Mouse (Mus musculus) macrophage (primary cell): Measurements from ENCODE around the gene D3Ertd254e. TPM values are rescaled to one million over a fixed set of nuclear protein-coding genes. Genes with fewer than 3 reads are reported as not detected.
"Not testable (repeated sequence)": the region's sequence is repeated elsewhere in the genome, so short reads cannot be mapped to it uniquely, and the experiment has no call there.

Experiments used
- H3K27ac ChIP-seq: fragments of 350-480 bp; formaldehyde crosslinking; 2 replicates; pipeline ENCODE4 v1.9.0; 2021
- H3K36me3 ChIP-seq: fragments of 350-480 bp; formaldehyde crosslinking; 2 replicates; pipeline ENCODE4 v1.9.0; 2021; ENCODE audit errors: inconsistent target
- H3K4me3 ChIP-seq: fragments of 350-480 bp; formaldehyde crosslinking; 2 replicates; pipeline ENCODE4 v1.9.0; 2021; ENCODE audit errors: inconsistent target
- H3K79me2 ChIP-seq: fragments of 350-480 bp; formaldehyde crosslinking; 2 replicates; pipeline ENCODE4 v1.9.0; 2021; ENCODE audit errors: inconsistent target
- WGBS: methylation state at CpG from one replicate; pipeline ENCODE4 v1.1.7; 2026; ENCODE audit warnings: inconsistent platforms; ENCODE audit not compliant: missing documents; 5-methylcytosine and 5-hydroxymethylcytosine counted together
- polyA plus RNA-seq: library from polyadenylated mRNA; stranded (reverse); fragments of 250-400 nt; gene quantifications from 3 replicates; pipeline ENCODE4 v1.2.4, GENCODE M21; 2018; ENCODE audit warnings: inconsistent platforms
- total RNA-seq, 78 experiments: library from RNA; depleted of rRNA; stranded (reverse); fragments of 250-400 nt; gene quantifications; 1 replicate in 9 of 78; 2 replicates in 24 of 78; 3 replicates in 43 of 78; 4 replicates in 2 of 78; pipeline ENCODE4 v1.2.4; 2018; ENCODE audit warnings: inconsistent platforms in 56 of 78

Gene D3Ertd254e
- 10 to 100 TPM in 3 of 26 experiments, 1 to 10 TPM in 23; 1.1 to 12.1 (median 4.7) TPM for total RNA-seq (2018; cell fraction: chromatin; rRNA removed)
- 1 to 10 TPM; 1.2 to 4.7 (median 3.4) TPM for total RNA-seq (2018; cell fraction: cytosol; rRNA removed)
- 10 to 100 TPM in 2 of 26 experiments, 1 to 10 TPM in 24; 1.1 to 12.1 (median 3.5) TPM for total RNA-seq (2018; cell fraction: nucleus; rRNA removed)
- 2.2 to 4.0 TPM (median 2.6 TPM) in 3 replicates for polyA plus RNA-seq

- Histone ChIP-seq H3K79me2 (peaks cover 48% of the 10 kb centered on the region), H3K4me3 (peak within 1 kb of the TSS; percentile 62), H3K36me3 (no peaks in the 10 kb centered on the region), H3K27ac (peak within 1 kb of the TSS; percentile 19; the same call in 1 of the 2 replicates)
- WGBS = 2% methylated on average over 53 of the region's 54 CpGs
Measured at GRCm38 (mm10) chr3:36150934-36151686, at the start of gene D3Ertd254e. Gene D3Ertd254e (plus strand): TSS chr3:36151017.

GRCm38 (mm10) chr3:36116076-36116475 is 34.7 kb upstream of the D3Ertd254e start:
- H3K36me3 ChIP-seq = no peaks in the 10 kb centered on the region
- no peak overlapping the region for H3K4me3 ChIP-seq
- 82% methylated on average over 4 of the region's 4 CpGs for WGBS

DNA sequence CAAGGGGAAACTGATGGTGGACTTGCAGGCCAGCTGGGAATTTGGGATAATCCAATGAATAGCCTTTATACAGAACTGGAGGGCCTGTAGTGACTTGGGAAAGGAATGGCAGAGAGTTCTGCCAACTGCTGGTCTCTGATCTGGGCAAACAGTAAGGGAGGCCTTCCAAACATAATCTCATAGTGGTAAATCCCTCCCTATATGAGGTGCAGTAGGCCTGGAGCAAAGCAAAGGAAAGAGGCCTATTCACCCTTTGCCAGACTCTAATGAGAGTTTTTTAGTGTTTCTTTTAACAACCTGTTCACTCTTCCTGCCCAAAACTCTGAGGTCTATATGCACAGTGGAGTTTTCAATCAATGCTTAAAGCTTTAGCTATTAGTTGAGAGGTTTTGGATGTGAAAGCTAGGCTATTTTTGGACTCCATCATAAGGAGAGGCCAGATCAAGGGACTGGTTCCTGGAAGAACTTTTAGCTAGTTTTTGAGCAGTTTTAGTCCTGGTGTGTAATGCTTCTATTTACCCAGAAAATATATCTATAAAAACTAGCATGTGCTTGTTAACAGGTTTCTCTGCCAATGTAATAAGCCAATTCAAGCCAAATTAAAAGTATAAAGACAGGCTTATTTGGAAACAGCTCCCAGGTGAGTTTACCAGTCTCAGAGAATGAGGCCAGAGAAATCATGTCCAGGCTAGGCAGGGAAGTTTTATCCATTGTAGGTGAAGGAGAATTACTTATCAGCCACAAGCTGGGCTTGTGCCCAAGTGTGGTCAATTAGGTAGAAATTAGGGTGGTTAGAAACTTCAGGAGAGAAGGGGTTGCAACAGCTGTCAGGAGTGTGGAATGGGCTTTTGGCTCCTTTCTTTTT is 30.9 kb upstream of the D3Ertd254e start:
- H3K27ac ChIP-seq = no peak overlapping the region
- no peaks in the 10 kb centered on the region for H3K79me2 ChIP-seq
- no peaks in the 10 kb centered on the region for H3K36me3 ChIP-seq
- no peak overlapping the region for H3K4me3 ChIP-seq

More at GRCm38 (mm10) chr3:36116076-36116475, 34.7 kb upstream of the D3Ertd254e start:
- Histone ChIP-seq H3K79me2 (no peaks in the 10 kb centered on the region), H3K27ac (no peak overlapping the region)

DNA sequence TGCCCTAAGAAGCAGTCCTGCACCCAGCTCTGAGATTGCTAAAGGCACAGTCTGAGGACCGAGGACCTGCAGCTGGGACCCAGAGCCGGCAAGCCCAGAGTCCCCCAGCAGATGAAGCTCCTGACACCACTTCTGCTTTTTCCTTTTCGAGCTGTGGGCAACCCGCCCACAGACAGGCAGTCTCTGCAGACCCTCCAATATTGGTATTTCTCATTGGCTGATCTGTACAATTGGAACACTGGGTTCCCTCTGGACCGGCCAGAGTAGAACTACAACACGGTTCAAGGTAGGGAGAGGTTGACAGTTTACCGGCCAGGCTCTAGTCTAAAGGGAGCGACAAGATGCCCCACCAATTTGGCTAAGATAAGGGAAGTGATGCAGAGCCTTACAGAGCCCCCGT is 24.6 kb upstream of the D3Ertd254e start:
- H3K27ac ChIP-seq, H3K79me2 ChIP-seq, H3K4me3 ChIP-seq, H3K36me3 ChIP-seq: not testable (repeated sequence)
- WGBS = 54% methylated on average over 9 of the region's 9 CpGs

DNA sequence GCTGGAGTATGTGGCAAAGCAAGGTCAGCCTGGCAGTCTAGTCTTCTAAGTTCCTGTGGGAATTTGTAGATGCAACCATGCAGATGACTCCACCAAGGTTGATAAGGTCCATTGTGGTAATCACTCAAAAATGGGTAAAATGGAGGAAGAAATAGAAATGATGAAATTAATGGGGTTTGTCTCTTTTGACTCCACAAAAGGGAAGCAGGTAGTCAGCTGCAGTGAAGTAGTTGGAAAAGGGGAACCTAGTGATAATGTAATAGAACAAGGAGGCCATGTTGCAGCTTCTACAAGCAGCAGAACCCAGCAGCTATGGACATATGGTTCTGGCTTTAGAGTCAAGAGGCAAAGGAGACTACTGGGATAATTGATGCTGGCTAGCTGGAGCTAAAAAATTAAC is 14.7 kb upstream of the D3Ertd254e start:
- Histone ChIP-seq H3K4me3 (no peak overlapping the region), H3K36me3 (no peaks in the 10 kb centered on the region), H3K27ac (no peak overlapping the region), H3K79me2 (no peaks in the 10 kb centered on the region)

DNA sequence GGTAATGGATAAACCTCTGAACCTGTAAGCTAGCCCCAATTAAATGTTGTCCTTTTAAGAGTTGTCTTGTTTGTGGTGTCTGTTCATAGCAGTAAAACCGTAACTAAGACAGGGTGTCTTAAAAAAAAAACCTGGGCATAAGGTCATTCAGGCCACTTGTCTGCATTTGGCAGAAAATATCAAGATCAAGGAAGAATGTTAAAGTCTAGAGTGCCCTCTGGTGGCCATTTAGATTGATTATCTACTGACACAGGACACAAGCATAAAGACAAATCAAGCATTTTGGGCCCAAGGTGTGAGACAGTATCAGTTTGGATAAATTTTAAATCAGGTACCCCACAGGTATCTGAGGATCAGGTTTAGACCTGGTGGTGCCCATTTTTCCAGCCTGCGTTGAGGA is 13.3 kb upstream of the D3Ertd254e start:
- Histone ChIP-seq H3K79me2 (no peaks in the 10 kb centered on the region), H3K36me3 (no peaks in the 10 kb centered on the region), H3K27ac (no peak overlapping the region), H3K4me3 (no peak overlapping the region)
- WGBS = 50% methylated on average over 2 of the region's 2 CpGs

DNA sequence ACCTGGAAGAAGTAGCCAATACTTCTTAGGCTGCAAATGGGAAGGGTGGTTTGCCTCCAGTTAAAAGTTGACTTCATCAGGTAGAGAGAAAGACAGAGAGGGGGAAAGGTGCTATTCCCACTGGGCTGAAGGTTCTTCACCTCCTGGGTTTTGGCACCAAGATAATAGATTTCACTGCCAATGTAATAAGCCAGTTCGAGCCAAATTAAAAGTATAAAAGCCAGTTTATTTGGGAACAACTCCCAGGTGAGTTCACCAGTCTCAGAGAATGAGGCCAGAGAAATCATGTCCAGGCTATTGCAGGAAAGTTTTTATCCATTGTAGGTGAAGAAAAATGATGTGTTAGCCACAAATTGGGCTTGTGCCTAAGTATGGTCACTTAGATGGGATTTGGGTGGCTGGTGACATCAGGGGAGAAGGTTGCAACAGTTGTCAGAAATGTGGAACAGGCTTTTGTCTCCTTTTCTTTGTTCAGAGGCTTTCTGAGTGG is 12.6 kb upstream of the D3Ertd254e start:
- H3K27ac ChIP-seq = no peak overlapping the region
- no peaks in the 10 kb centered on the region for H3K79me2 ChIP-seq
- H3K36me3 ChIP-seq = no peaks in the 10 kb centered on the region
- WGBS = 94% methylated on average over 1 of the region's 1 CpGs
- H3K4me3 ChIP-seq = no peak overlapping the region

GRCm38 (mm10) chr3:36138996-36139395 is 11.8 kb upstream of the D3Ertd254e start:
- Histone ChIP-seq H3K4me3 (no peak overlapping the region), H3K79me2 (no peaks in the 10 kb centered on the region)

GRCm38 (mm10) chr3:36150537-36150933 is 282 bp upstream of the D3Ertd254e start:
- Histone ChIP-seq H3K4me3 (peak overlapping the region; percentile 62), H3K27ac (0 out of 2 replicates have a peak overlapping the region, but pooled peaks have one; percentile 19), H3K36me3 (no peaks in the 10 kb centered on the region), H3K79me2 (peaks cover 43% of the 10 kb centered on the region)
- 22% methylated on average over 1 of the region's 1 CpGs for WGBS

More at GRCm38 (mm10) chr3:36138996-36139395, 11.8 kb upstream of the D3Ertd254e start:
- Histone ChIP-seq H3K36me3 (no peaks in the 10 kb centered on the region), H3K27ac (no peak overlapping the region)

DNA sequence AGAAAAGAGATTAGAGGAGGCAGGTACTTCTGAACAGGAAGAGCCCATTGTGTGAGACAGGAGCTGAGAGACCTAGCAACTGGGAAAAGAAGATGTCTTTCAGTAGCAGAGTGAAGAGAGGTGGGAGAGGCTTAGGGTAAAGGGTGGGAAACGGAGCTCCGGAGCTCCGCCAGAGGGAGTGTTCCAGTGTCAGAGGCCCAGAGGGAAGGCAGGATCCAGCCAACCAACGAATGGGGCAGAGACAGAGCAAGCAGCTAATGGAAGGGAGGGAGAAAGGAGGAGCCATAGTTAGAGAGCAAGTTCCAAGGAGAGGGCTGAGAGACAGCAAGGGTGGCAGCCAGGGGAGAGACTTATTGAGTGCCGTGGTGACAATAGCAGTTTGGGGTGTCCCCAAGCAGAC is 4.5 kb downstream of the D3Ertd254e start:
- 88% methylated on average over 5 of the region's 5 CpGs for WGBS
- H3K36me3 ChIP-seq = peaks cover 8% of the 10 kb centered on the region; the same call in 1 of the 2 replicates
- no peak overlapping the region for H3K4me3 ChIP-seq

DNA sequence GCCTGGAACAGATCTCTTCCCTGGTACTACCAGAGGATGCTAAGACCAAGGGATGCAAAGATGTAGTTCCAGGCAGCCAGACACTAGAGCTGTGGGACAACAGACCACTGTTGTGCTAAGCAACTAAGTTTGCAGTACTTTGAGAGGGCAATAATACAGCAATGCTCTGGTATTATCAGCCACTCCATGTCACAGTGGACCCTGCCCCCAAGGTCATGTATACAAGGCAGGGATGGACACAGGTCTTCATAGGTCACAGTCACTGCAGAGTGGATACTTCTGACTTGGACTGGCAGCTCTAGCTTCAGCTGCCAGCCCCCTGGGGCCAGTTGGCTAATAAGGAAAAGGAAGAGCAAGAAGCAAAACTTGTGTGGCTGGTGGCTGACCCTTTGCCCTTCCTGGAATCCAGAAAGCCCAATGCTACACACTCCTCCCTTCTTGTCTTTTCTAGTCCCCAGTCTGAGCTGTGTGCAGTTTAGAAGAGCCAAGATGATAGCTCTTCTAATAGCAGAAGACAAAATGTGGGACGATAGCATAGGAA is 19.9 kb downstream of the D3Ertd254e start:
- WGBS = 100% methylated on average over 1 of the region's 1 CpGs
- H3K4me3 ChIP-seq = no peak overlapping the region
- no peak overlapping the region for H3K27ac ChIP-seq
- H3K36me3 ChIP-seq = peaks cover 4% of the 10 kb centered on the region
- no peaks in the 10 kb centered on the region for H3K79me2 ChIP-seq

More for the DNA sequence above, 4.5 kb downstream of the D3Ertd254e start:
- H3K27ac ChIP-seq = no peak overlapping the region
- peaks cover 74% of the 10 kb centered on the region for H3K79me2 ChIP-seq

DNA sequence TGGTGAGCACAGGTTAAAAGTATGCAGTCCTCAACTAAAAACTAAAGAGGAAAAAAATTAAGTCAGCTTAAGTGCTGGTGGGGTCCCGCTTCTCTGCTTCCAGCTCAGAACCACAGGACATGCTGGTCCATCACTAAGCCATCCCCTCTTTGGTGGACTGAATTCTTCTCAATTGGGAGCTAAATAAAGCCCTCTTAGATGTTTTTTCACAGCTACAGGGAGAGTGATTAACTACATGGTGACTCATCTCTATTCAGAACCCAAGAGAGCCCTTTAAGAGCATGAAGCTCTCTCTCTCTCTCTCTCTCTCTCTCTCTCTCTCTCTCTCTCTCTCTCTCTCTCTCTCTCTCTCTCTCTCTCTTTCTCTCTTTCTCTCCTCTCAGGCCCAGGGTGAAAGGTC is 20.5 kb downstream of the D3Ertd254e start:
- Histone ChIP-seq H3K36me3 (no peaks in the 10 kb centered on the region; the same call in 1 of the 2 replicates), H3K27ac (no peak overlapping the region), H3K4me3 (no peak overlapping the region), H3K79me2 (no peaks in the 10 kb centered on the region)
- WGBS = 83% methylated on average over 1 of the region's 1 CpGs

DNA sequence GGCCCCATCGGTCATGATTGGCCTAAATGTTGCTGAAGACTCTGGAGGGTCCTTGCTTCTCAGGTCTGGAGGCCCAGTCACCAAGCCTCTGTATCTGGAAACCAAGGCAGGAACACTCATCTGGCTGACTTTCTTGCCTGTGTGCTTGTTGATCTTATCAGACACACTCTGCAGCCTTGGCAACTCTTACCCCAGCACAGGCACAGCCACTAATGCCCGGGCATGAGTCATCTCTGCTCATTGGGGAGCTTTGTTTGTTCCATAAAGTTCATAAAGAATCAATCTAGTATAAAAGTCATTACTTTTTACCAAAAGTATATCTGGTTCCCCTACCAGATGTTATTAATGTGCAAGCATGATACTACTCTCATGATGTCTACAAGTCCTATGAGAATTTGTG is 22.9 kb downstream of the D3Ertd254e start:
- Histone ChIP-seq H3K27ac (no peak overlapping the region), H3K4me3 (no peak overlapping the region), H3K79me2 (no peaks in the 10 kb centered on the region), H3K36me3 (no peaks in the 10 kb centered on the region)
- 79% methylated on average over 2 of the region's 2 CpGs for WGBS

DNA sequence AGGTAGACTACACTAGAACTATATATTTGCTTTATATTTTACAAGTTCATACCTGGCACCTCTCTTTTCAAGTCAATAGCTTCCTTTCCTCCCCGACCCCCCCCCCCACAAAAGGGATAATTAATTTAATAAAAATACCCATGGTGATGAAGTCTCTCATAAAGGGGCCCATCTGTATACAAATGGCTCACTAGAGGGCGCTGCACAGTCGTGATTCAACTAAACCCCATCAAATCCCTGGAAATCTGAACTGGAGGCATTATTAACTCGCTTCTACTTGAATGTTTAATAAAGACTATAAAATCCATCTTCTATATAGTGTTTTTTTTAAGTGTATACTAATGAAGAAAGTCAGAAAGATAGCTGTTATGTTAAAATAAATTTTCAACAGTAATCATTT is 30.7 kb downstream of the D3Ertd254e start:
- no peak overlapping the region for H3K27ac ChIP-seq
- H3K36me3 ChIP-seq = no peaks in the 10 kb centered on the region
- H3K79me2 ChIP-seq = no peaks in the 10 kb centered on the region
- H3K4me3 ChIP-seq = no peak overlapping the region
- WGBS = 5% methylated on average over 4 of the region's 4 CpGs
